Mouse (Mus musculus) right cerebral cortex, postnatal 14 days (tissue): ENCODE results near the gene Gm45716.
A peak's percentile ranks its signal among the peaks of the same experiment; 100 is the strongest.
"Not testable (repeated sequence)": the region's sequence is repeated elsewhere in the genome, so short reads cannot be mapped to it uniquely, and the experiment has no call there.

Experiments used
- DNase-seq: peaks from one replicate; pipeline ENCODE4 v3.0.0; 2022

Gene Gm45716

GRCm38 (mm10) chr11:90251923-90252322, 64.4 kb downstream of the Gm45716 start:
- no peak for DNase-seq

GRCm38 (mm10) chr11:90252366-90252765, 64.9 kb downstream of the Gm45716 start:
- DNase-seq: peak; percentile 23

GRCm38 (mm10) chr11:90254536-90254935, 67.1 kb downstream of the Gm45716 start:
- no peak for DNase-seq

- peak; percentile 27 for DNase-seq
Measured at GRCm38 (mm10) chr11:90255687-90256086, 68.2 kb downstream of the Gm45716 start.

GRCm38 (mm10) chr11:90256833-90257525, 69.5 kb downstream of the Gm45716 start:
- no peak for DNase-seq

- no peak for DNase-seq
Measured at GRCm38 (mm10) chr11:90258321-90258927, 70.9 kb downstream of the Gm45716 start.

GRCm38 (mm10) chr11:90259071-90259470, 71.6 kb downstream of the Gm45716 start:
- DNase-seq: no peak

- no peak for DNase-seq
Measured at GRCm38 (mm10) chr11:90259826-90260225, 72.3 kb downstream of the Gm45716 start.

- DNase-seq: no peak
Measured at GRCm38 (mm10) chr11:90264180-90264579, 76.7 kb downstream of the Gm45716 start.

GRCm38 (mm10) chr11:90265581-90265980, 78.1 kb downstream of the Gm45716 start:
- no peak for DNase-seq

- no peak for DNase-seq
Measured at GRCm38 (mm10) chr11:90268934-90269333, 81.5 kb downstream of the Gm45716 start.

- DNase-seq: no peak
Measured at GRCm38 (mm10) chr11:90269398-90270123, 82.1 kb downstream of the Gm45716 start.

GRCm38 (mm10) chr11:90270132-90270877, 82.8 kb downstream of the Gm45716 start:
- DNase-seq: no peak

- DNase-seq: no peak
Measured at GRCm38 (mm10) chr11:90274187-90274586, 86.7 kb downstream of the Gm45716 start.

GRCm38 (mm10) chr11:90275663-90276062, 88.2 kb downstream of the Gm45716 start:
- DNase-seq: no peak

- no peak for DNase-seq
Measured at GRCm38 (mm10) chr11:90276150-90276549, 88.7 kb downstream of the Gm45716 start.

- DNase-seq: no peak
Measured at GRCm38 (mm10) chr11:90276561-90276960, 89.1 kb downstream of the Gm45716 start.

GRCm38 (mm10) chr11:90280069-90280468, 92.6 kb downstream of the Gm45716 start:
- no peak for DNase-seq

GRCm38 (mm10) chr11:90281943-90282342, 94.5 kb downstream of the Gm45716 start:
- not testable (repeated sequence) for DNase-seq

GRCm38 (mm10) chr11:90283159-90283558, 95.7 kb downstream of the Gm45716 start:
- DNase-seq: no peak

- no peak for DNase-seq
Measured at GRCm38 (mm10) chr11:90283601-90284000, 96.1 kb downstream of the Gm45716 start.

- DNase-seq: no peak
Measured at GRCm38 (mm10) chr11:90284079-90284478, 96.6 kb downstream of the Gm45716 start.

GRCm38 (mm10) chr11:90284623-90285022, 97.1 kb downstream of the Gm45716 start:
- DNase-seq: no peak
